Mouse (Mus musculus) hindbrain, postnatal 0 days (tissue): ENCODE measurements around the gene Tmem92. TPM values are rescaled to one million over a fixed set of nuclear protein-coding genes. Genes with fewer than 3 reads are reported as not detected.

ENCODE experiments used
- ATAC-seq: fragments of 200-750 bp; cut with Nextera tagmentation; 2 replicates; pipeline ENCODE4 v1.8.0; 2017; ENCODE audit warnings: mild to moderate bottlenecking, moderate TSS enrichment, moderate library complexity
- DNase-seq: peaks from one replicate; pipeline ENCODE4 v3.0.0-alpha.2; 2015; ENCODE audit warnings: low spot score
- H3K27ac ChIP-seq: fragments of 300-500 bp; sonication (generic); 2 replicates; pipeline ENCODE4 v1.5.1; 2014; ENCODE audit warnings: mild to moderate bottlenecking
- H3K27me3 ChIP-seq: fragments of 300-500 bp; sonication (generic); 2 replicates; pipeline ENCODE4 v1.6.1; 2014; ENCODE audit warnings: low read length, mixed read lengths; ENCODE audit not compliant: insufficient read depth
- H3K36me3 ChIP-seq: fragments of 300-500 bp; sonication (generic); 2 replicates; pipeline ENCODE4 v1.6.1; 2014; ENCODE audit warnings: low read length, mixed read lengths; ENCODE audit not compliant: insufficient read depth
- H3K4me1 ChIP-seq: fragments of 300-500 bp; sonication (generic); 2 replicates; pipeline ENCODE4 v1.6.1; 2014; ENCODE audit warnings: antibody characterized with exemption, low read length, mixed read lengths; ENCODE audit not compliant: insufficient read depth
- H3K4me2 ChIP-seq: fragments of 300-500 bp; sonication (generic); 2 replicates; pipeline ENCODE4 v1.6.1; 2014; ENCODE audit warnings: low read depth, mild to moderate bottlenecking, low read length, moderate library complexity, mixed read lengths
- H3K4me3 ChIP-seq: fragments of 300-500 bp; sonication (generic); 2 replicates; pipeline ENCODE4 v1.5.1; 2014; ENCODE audit warnings: low read length
- H3K9ac ChIP-seq: fragments of 300-500 bp; sonication (generic); replicated peaks from 2 replicates; pipeline ENCODE4 v1.6.1; 2014; ENCODE audit warnings: mild to moderate bottlenecking, low read length, moderate library complexity, mixed read lengths
- H3K9me3 ChIP-seq: fragments of 300-500 bp; sonication (generic); 2 replicates; pipeline ENCODE4 v1.6.1; 2016; ENCODE audit warnings: low read length, mixed read lengths
- CTCF ChIP-seq: IDR thresholded peaks from 2 replicates; pipeline ENCODE4 v1.5.1; 2016; ENCODE audit warnings: antibody characterized with exemption, control low read depth, low read depth
- WGBS: fragments of 180-500 bp; shearing (Covaris S2); extraction: QIAGEN DNeasy Blood & Tissue Kit; methylation state at CpG from one replicate; pipeline ENCODE4 v1.1.7; 2014; 5-methylcytosine and 5-hydroxymethylcytosine counted together
- polyA plus RNA-seq: library from polyadenylated mRNA; unstranded; fragments of >200 nt; fragmentation: Nextera tagmentation; extraction: Ambion mirVana; gene quantifications from 2 replicates; pipeline ENCODE4 v1.2.1, GENCODE M21; 2015
- total RNA-seq: library from RNA; depleted of rRNA; stranded (reverse); fragments of >200 nt; gene quantifications from 2 replicates; pipeline ENCODE4 v1.2.3, GENCODE M21; 2014

Gene Tmem92
- total and polyA plus RNA-seq, 2 experiments from 2014 or later, result not detected

GRCm38 (mm10) chr11:94760364-94760763, 22.1 kb downstream of the Tmem92 start:
- no peak overlapping the region for H3K9ac ChIP-seq
- DNase-seq, result no peak
- H3K27me3 ChIP-seq, result no peaks in the 10 kb centered on the region
- H3K4me2 ChIP-seq, result no peak overlapping the region
- 84% methylated on average over 3 of the region's 3 CpGs for WGBS
- H3K4me1 ChIP-seq, result no peaks in the 10 kb centered on the region
- H3K36me3 ChIP-seq, result no peaks in the 10 kb centered on the region
- ATAC-seq, result no peak
- no peak overlapping the region for H3K4me3 ChIP-seq
- TF ChIP-seq CTCF, result no peak
- H3K27ac ChIP-seq, result no peak overlapping the region
- no peaks in the 10 kb centered on the region for H3K9me3 ChIP-seq

GRCm38 (mm10) chr11:94759916-94760315, 22.6 kb downstream of the Tmem92 start:
- DNase-seq (no peak), ATAC-seq (no peak)
- Histone ChIP-seq H3K36me3 (no peaks in the 10 kb centered on the region), H3K9ac (no peak overlapping the region), H3K4me1 (no peaks in the 10 kb centered on the region), H3K4me3 (no peak overlapping the region), H3K4me2 (no peak overlapping the region), H3K27ac (no peak overlapping the region), H3K9me3 (no peaks in the 10 kb centered on the region), H3K27me3 (no peaks in the 10 kb centered on the region)
- TF ChIP-seq CTCF, result no peak
- 83% methylated on average over 6 of the region's 6 CpGs for WGBS

DNA sequence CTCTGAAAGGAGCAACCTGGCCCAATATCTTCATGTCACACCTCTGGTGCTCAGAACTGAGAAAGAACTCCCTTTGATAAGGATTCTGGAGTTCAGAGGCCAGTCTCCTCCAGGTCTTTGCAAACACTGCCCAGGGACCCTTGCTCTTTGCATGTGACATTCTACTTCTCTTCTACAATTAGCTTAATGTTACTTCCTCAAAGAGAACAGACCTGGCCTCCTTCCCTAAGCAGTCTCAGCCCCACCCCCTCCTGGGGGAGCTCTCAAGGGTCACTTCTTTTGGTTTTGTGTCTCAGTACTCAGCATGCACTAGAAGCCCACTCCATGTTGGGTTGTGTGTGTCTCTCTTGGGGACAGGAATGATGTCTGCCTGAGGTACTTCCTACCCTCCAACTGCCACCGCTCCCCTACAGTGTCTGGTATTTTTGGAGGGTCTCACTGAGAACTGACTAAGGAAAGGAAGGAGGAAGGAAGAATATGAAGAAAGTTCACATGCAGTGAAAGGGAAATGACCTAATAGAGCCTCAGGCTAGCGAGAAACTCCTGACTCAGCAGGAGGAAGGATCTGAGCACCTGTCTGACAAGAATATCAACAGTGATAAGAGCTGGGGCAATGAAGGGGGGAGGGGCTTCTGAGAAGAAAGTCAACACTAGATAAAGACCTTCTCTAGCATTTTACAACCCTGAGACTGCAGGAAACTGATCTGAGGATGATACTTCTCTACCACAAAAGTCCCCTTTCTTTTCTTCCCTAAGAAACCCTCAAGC, 29.4 kb downstream of the Tmem92 start:
- no peaks in the 10 kb centered on the region for H3K4me1 ChIP-seq
- no peak overlapping the region for H3K27ac ChIP-seq
- no peak overlapping the region for H3K4me2 ChIP-seq
- no peaks in the 10 kb centered on the region for H3K9me3 ChIP-seq
- no peak overlapping the region for H3K4me3 ChIP-seq
- H3K9ac ChIP-seq, result no peak overlapping the region
- no peak for TF ChIP-seq CTCF
- WGBS, result 81% methylated on average over 2 of the region's 2 CpGs
- H3K36me3 ChIP-seq, result no peaks in the 10 kb centered on the region
- ATAC-seq (no peak), DNase-seq (no peak)
- H3K27me3 ChIP-seq, result no peaks in the 10 kb centered on the region

DNA sequence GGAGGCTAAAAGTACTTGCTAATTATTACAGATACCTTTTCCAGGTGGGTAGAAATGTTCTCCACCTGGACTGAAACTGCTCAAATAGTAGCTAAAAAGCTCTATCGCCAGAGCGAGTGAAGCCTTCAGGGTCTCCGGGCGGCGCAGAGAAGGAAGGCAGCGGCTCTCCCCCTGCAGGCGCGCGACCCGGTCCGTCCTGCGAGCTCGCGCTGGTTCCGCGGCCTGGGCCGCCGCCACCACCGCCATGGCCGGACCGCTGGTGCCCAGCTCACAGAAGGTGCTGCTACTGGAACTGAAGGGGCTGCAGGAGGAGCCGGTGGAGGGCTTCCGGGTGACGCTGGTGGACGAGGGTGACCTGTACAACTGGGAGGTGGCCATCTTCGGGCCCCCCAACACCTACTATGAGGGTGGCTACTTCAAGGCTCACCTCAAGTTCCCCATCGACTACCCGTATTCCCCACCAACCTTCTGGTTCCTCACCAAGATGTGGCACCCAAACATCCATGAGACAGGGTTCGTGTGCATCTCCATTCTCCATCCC, 40.7 kb downstream of the Tmem92 start, which contains the start of gene Cdc34b:
Gene Cdc34b (plus strand): TSS at position 51 of the 541 bp plus-strand sequence.
- DNase-seq (no peak), ATAC-seq (no peak)
- H3K27ac ChIP-seq, result no peak within 1 kb of the TSS
- H3K27me3 ChIP-seq, result no peaks in the 10 kb centered on the region
- H3K9me3 ChIP-seq, result no peaks in the 10 kb centered on the region
- TF ChIP-seq CTCF, result no peak
- H3K4me2 ChIP-seq, result no peak within 1 kb of the TSS
- no peaks in the 10 kb centered on the region for H3K4me1 ChIP-seq
- H3K36me3 ChIP-seq, result no peaks in the 10 kb centered on the region
- no peak within 1 kb of the TSS for H3K4me3 ChIP-seq
- H3K9ac ChIP-seq, result no peak within 1 kb of the TSS
- WGBS, result 84% methylated on average over 28 of the region's 29 CpGs

- TF ChIP-seq CTCF, result no peak
- Histone ChIP-seq H3K4me3 (no peak overlapping the region), H3K4me1 (no peaks in the 10 kb centered on the region), H3K9ac (no peak overlapping the region), H3K4me2 (no peak overlapping the region), H3K27ac (no peak overlapping the region), H3K36me3 (no peaks in the 10 kb centered on the region), H3K9me3 (no peaks in the 10 kb centered on the region), H3K27me3 (no peaks in the 10 kb centered on the region)
- WGBS, result 80% methylated on average over 2 of the region's 2 CpGs
- no peak for DNase-seq
- ATAC-seq, result no peak
Measured at GRCm38 (mm10) chr11:94735746-94736145, 46.8 kb downstream of the Tmem92 start.

- Histone ChIP-seq H3K9ac (no peak overlapping the region), H3K4me2 (no peak overlapping the region), H3K27ac (no peak overlapping the region), H3K4me1 (no peaks in the 10 kb centered on the region), H3K9me3 (no peaks in the 10 kb centered on the region), H3K4me3 (no peak overlapping the region), H3K27me3 (no peaks in the 10 kb centered on the region), H3K36me3 (no peaks in the 10 kb centered on the region)
- WGBS, result 51% methylated on average over 8 of the region's 8 CpGs
- ATAC-seq (no peak), DNase-seq (no peak)
- peak; percentile 30 for TF ChIP-seq CTCF
Measured at GRCm38 (mm10) chr11:94732773-94733172, 49.7 kb downstream of the Tmem92 start.

DNA sequence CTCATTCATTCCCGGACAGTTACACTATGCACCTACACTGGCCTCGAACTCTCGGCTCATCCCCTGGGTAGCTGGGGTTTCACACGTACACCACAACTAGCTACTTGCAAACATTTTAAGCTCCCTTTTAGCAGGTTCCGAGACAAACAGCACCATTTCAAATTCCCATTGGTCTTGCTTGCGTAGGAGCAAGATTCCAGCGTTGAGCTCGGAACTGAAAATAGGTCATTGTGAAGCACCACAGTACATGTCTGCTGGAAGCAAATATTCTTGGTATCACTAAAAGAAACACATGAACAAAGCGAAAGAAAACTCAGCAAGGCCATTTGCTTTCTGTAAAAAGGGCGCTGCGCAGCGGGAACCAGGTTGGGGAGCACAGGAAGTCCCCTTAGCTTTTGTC, 51.3 kb downstream of the Tmem92 start:
- TF ChIP-seq CTCF, result no peak
- ATAC-seq (no peak), DNase-seq (no peak)
- Histone ChIP-seq H3K4me1 (no peaks in the 10 kb centered on the region), H3K9me3 (no peaks in the 10 kb centered on the region), H3K4me2 (no peak overlapping the region), H3K9ac (no peak overlapping the region), H3K4me3 (no peak overlapping the region), H3K27ac (no peak overlapping the region), H3K36me3 (no peaks in the 10 kb centered on the region), H3K27me3 (no peaks in the 10 kb centered on the region)
- 84% methylated on average over 12 of the region's 12 CpGs for WGBS
